Mouse (Mus musculus) stomach, postnatal 0 days (tissue): ENCODE measurements around the gene Hoxc5.

Experiments used
- CTCF ChIP-seq: IDR thresholded peaks from 2 replicates; pipeline ENCODE4 v1.5.1; 2016; ENCODE audit warnings: antibody characterized with exemption, low read depth, mild to moderate bottlenecking, moderate library complexity
- EP300 ChIP-seq: optimal IDR thresholded peaks from 2 replicates; pipeline ENCODE3; 2016; ENCODE audit warnings: antibody characterized with exemption

- TF ChIP-seq CTCF = no peak
- no peak for TF ChIP-seq EP300
These were observed 32.3 kb upstream of the Hoxc5 start for GRCm38 (mm10) chr15:102934897-102935296.
